Mouse (Mus musculus) midbrain, embryonic 16.5 days (tissue): ENCODE measurements around the gene Acp7. TPM values are rescaled to one million over a fixed set of nuclear protein-coding genes. Genes with fewer than 3 reads are reported as not detected.

Source experiments
- ATAC-seq: fragments of 200-750 bp; cut with Nextera tagmentation; 2 replicates; pipeline ENCODE4 v1.8.0; 2017; ENCODE audit warnings: moderate TSS enrichment
- H3K27ac ChIP-seq: fragments of 300-500 bp; sonication (generic); 2 replicates; pipeline ENCODE4 v1.5.1; 2014; ENCODE audit warnings: mild to moderate bottlenecking, low read length, mixed read lengths
- H3K27me3 ChIP-seq: fragments of 300-500 bp; sonication (generic); 2 replicates; pipeline ENCODE4 v1.6.1; 2014; ENCODE audit warnings: low read depth, low read length, mixed read lengths; ENCODE audit not compliant: control insufficient read depth, insufficient read depth
- H3K36me3 ChIP-seq: fragments of 300-500 bp; sonication (generic); 2 replicates; pipeline ENCODE4 v1.6.1; 2014; ENCODE audit warnings: mild to moderate bottlenecking, low read length, moderate library complexity, mixed read lengths; ENCODE audit not compliant: control insufficient read depth, insufficient read depth
- H3K4me1 ChIP-seq: fragments of 300-500 bp; sonication (generic); 2 replicates; pipeline ENCODE4 v1.6.1; 2014; ENCODE audit warnings: mild to moderate bottlenecking, low read length, mixed read lengths; ENCODE audit not compliant: control insufficient read depth, insufficient read depth
- H3K4me2 ChIP-seq: fragments of 300-500 bp; sonication (generic); 2 replicates; pipeline ENCODE4 v1.6.1; 2014; ENCODE audit warnings: mild to moderate bottlenecking, low read length, mixed read lengths
- H3K4me3 ChIP-seq: fragments of 300-500 bp; sonication (generic); 2 replicates; pipeline ENCODE4 v1.5.1; 2014; ENCODE audit warnings: low read depth, mild to moderate bottlenecking, low read length, moderate library complexity, mixed read lengths
- H3K9ac ChIP-seq: fragments of 300-500 bp; sonication (generic); 2 replicates; pipeline ENCODE4 v1.6.1; 2014; ENCODE audit warnings: low read depth, low read length, mixed read lengths
- H3K9me3 ChIP-seq: fragments of 300-500 bp; sonication (generic); replicated peaks from 2 replicates; pipeline ENCODE4 v1.6.1; 2014; ENCODE audit warnings: mild to moderate bottlenecking, low read length, mixed read lengths; ENCODE audit not compliant: control insufficient read depth, poor library complexity, severe bottlenecking
- WGBS: fragments of 180-500 bp; shearing (Covaris S2); extraction: QIAGEN DNeasy Blood & Tissue Kit; methylation state at CpG from one replicate; pipeline ENCODE4 v1.1.7; 2014; 5-methylcytosine and 5-hydroxymethylcytosine counted together
- polyA plus RNA-seq: library from polyadenylated mRNA; unstranded; fragments of >200 nt; fragmentation: Nextera tagmentation; extraction: Ambion mirVana; gene quantifications from 2 replicates; pipeline ENCODE4 v1.2.1, GENCODE M21; 2015

Acp7 gene
- polyA plus RNA-seq, 1 experiment from 2014 or later = 0.26 TPM

GRCm38 (mm10) chr7:28573236-28573635, 57.9 kb downstream of the Acp7 start:
- Histone ChIP-seq H3K4me2 (no peak overlapping the region), H3K4me3 (no peak overlapping the region), H3K27ac (no peak overlapping the region), H3K36me3 (no peaks in the 10 kb centered on the region; the same call in 1 of the 2 replicates), H3K4me1 (no peaks in the 10 kb centered on the region), H3K27me3 (no peaks in the 10 kb centered on the region), H3K9me3 (no peaks in the 10 kb centered on the region), H3K9ac (no peak overlapping the region)
- 98% methylated on average over 3 of the region's 3 CpGs for WGBS
- no peak for ATAC-seq

DNA sequence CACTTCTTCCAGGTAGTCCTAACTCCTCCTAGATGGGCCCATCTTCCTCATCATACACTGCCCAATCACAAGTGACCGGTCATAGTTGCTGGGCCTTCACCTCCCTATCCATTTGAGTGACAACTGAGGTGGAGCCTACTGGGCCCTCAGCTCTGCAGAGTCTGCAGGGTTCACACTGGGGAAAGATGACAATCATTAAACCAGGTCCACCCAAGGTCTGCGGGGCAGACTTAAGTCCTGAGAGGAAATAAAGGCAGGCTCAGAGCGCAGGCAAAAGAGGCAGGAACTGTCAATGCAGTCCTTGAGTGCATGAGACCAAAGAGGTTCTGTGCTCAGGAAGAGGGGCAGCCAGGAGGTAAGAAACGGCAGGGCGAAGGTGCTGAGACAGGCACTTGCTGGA, 58.4 kb downstream of the Acp7 start:
- 95% methylated on average over 5 of the region's 5 CpGs for WGBS
- Histone ChIP-seq H3K4me1 (no peaks in the 10 kb centered on the region), H3K27ac (no peak overlapping the region), H3K4me2 (no peak overlapping the region), H3K9ac (no peak overlapping the region), H3K9me3 (no peaks in the 10 kb centered on the region), H3K4me3 (no peak overlapping the region), H3K36me3 (peaks cover 2% of the 10 kb centered on the region; the same call in 1 of the 2 replicates), H3K27me3 (no peaks in the 10 kb centered on the region)
- no peak for ATAC-seq

DNA sequence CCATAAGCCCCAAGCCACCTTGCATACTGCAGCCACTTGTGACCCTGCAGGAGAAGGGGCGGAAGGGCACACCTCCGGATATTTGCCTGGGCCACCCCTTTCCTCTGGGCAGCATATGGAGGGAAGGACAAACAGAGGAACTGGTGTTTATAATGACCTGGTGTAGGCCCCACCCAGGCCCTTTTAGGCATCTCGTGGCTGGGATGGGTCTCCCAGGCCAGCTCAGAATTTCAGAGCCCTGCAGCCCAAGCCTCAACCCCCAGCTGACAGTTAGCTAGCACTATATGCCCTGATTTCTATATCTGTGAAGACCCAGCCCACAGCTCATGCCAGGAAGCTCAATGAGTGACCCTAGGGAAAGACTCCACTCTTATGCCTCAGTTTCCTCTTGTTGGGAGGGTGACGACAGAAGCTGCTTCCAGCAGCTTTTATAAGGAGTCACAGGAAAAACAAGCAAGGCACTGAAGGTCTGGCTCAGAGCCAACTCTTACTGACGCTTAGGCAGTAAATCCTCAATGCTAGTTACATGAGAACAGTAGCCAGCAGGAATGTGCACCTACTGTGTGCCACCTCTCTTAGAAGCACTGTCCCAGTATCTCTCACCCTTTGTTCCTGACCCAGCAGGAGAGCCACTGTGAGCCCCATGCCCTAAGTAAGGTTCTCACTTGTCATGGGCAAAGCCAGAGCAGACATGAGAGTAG, 60.0 kb downstream of the Acp7 start:
- ATAC-seq = no peak
- Histone ChIP-seq H3K36me3 (peaks cover 7% of the 10 kb centered on the region), H3K27me3 (no peaks in the 10 kb centered on the region), H3K4me3 (no peak overlapping the region), H3K9me3 (no peaks in the 10 kb centered on the region), H3K4me2 (no peak overlapping the region), H3K4me1 (no peaks in the 10 kb centered on the region), H3K27ac (no peak overlapping the region), H3K9ac (no peak overlapping the region)
- 56% methylated on average over 5 of the region's 5 CpGs for WGBS

DNA sequence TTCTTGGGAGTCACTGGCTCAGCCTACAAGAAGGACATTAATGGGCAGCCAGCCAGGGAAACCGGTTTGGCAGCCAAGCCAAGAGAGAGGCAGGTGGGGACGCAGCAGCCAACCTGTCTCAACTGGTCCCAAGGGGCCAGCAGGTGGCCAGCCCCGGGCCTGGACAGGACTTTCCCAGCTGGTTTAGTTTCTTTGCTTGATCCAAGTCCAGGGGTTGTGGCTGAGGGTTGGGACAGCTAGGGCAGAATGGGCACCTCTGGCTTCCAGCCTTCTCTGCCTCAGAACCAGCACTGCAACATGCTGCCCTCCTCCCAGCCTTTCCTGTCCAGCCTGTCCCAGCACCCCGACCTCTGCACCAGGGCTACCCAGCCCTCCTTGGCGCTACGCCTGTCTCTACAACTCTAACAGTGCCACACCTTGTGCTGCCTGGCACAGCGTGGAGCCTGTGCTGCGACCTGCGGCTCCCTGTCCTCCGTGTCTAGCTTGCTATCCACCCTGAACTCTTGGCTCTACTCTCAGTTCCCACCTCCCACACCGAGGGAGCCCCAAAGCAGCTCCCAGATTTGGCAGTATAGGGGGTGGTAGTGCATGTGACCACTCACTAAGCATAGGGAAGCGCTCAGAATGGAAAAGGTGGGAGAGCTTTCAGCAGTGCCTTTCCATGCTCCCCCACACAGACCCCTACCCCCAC, 60.7 kb downstream of the Acp7 start:
- Histone ChIP-seq H3K36me3 (peaks cover 7% of the 10 kb centered on the region), H3K9ac (no peak overlapping the region), H3K27me3 (no peaks in the 10 kb centered on the region), H3K4me1 (no peaks in the 10 kb centered on the region), H3K9me3 (no peaks in the 10 kb centered on the region), H3K27ac (peak overlapping the region; percentile 39; the same call in 1 of the 2 replicates), H3K4me3 (no peak overlapping the region), H3K4me2 (no peak overlapping the region)
- no peak for ATAC-seq
- 77% methylated on average over 12 of the region's 12 CpGs for WGBS

DNA sequence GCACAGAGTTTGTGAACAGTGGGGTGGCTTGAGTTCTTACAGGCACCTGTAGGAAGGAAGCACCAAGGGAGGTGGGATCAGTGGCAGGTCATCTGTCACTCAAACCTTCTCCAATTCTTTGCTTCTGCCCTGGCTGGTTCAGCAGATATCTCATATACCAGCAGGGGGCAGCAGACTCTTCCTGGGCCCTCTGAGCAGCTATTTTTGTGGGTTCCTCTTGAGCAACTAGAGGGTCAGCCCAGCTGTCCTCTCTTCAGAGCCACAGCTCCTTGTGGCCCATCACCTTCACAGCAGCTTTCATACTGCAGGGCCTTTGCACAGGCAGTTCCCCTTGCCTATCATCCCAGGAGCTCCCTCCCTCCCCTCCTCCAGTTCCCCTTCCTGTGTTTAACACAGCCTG, 62.9 kb downstream of the Acp7 start:
- H3K36me3 ChIP-seq = peaks cover 15% of the 10 kb centered on the region
- H3K27me3 ChIP-seq = no peaks in the 10 kb centered on the region
- no peak for ATAC-seq
- H3K9ac ChIP-seq = no peak overlapping the region
- no peak overlapping the region for H3K4me3 ChIP-seq
- no peak overlapping the region for H3K4me2 ChIP-seq
- H3K27ac ChIP-seq = no peak overlapping the region
- no peaks in the 10 kb centered on the region for H3K9me3 ChIP-seq
- H3K4me1 ChIP-seq = no peaks in the 10 kb centered on the region

DNA sequence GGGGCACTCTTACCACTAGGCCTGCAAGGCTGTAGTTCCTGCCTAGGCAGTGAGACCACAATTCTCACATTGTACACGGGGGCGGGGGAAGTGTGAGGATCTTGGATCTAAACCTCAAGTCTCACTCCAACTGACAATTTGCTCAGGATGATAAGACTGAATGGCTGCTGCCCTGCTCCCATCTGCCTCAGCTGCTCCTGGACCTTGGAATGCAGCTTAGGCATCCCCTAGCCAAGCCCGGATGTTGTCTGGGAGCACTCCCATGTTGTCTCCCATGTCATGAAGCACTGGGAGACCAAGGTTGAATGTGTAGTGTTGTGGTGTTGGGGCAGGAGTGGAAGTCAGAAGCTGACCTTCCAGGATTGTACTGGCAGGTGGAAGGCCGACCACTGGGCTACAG, 63.6 kb downstream of the Acp7 start:
- no peak for ATAC-seq
- Histone ChIP-seq H3K4me2 (no peak overlapping the region), H3K9me3 (no peaks in the 10 kb centered on the region), H3K4me3 (no peak overlapping the region), H3K4me1 (no peaks in the 10 kb centered on the region), H3K27me3 (no peaks in the 10 kb centered on the region), H3K27ac (no peak overlapping the region), H3K36me3 (peaks cover 15% of the 10 kb centered on the region), H3K9ac (no peak overlapping the region)
- WGBS = 91% methylated on average over 4 of the region's 4 CpGs

- Histone ChIP-seq H3K27me3 (no peaks in the 10 kb centered on the region), H3K9me3 (no peaks in the 10 kb centered on the region), H3K9ac (no peak overlapping the region), H3K27ac (no peak overlapping the region), H3K4me3 (no peak overlapping the region), H3K36me3 (peaks cover 15% of the 10 kb centered on the region), H3K4me1 (no peaks in the 10 kb centered on the region), H3K4me2 (no peak overlapping the region)
- ATAC-seq = no peak
- 76% methylated on average over 5 of the region's 5 CpGs for WGBS
Observed at GRCm38 (mm10) chr7:28565407-28565806, 65.7 kb downstream of the Acp7 start.

GRCm38 (mm10) chr7:28562951-28563350, 68.2 kb downstream of the Acp7 start:
- no peak overlapping the region for H3K9ac ChIP-seq
- 96% methylated on average over 13 of the region's 13 CpGs for WGBS
- no peak overlapping the region for H3K4me2 ChIP-seq
- no peak overlapping the region for H3K27ac ChIP-seq
- no peak overlapping the region for H3K4me3 ChIP-seq
- peaks cover 22% of the 10 kb centered on the region for H3K36me3 ChIP-seq
- H3K4me1 ChIP-seq = no peaks in the 10 kb centered on the region
- H3K27me3 ChIP-seq = no peaks in the 10 kb centered on the region
- ATAC-seq = no peak
- H3K9me3 ChIP-seq = no peaks in the 10 kb centered on the region

GRCm38 (mm10) chr7:28562371-28562770, 68.8 kb downstream of the Acp7 start:
- WGBS = 91% methylated on average over 13 of the region's 13 CpGs
- Histone ChIP-seq H3K27ac (no peak overlapping the region), H3K9me3 (no peaks in the 10 kb centered on the region), H3K27me3 (no peaks in the 10 kb centered on the region), H3K36me3 (peaks cover 16% of the 10 kb centered on the region), H3K4me1 (no peaks in the 10 kb centered on the region), H3K9ac (no peak overlapping the region), H3K4me3 (no peak overlapping the region), H3K4me2 (no peak overlapping the region)
- ATAC-seq = no peak
